Mouse (Mus musculus): ENCODE measurements around the gene Pik3cd.

The Pik3cd gene

DNA sequence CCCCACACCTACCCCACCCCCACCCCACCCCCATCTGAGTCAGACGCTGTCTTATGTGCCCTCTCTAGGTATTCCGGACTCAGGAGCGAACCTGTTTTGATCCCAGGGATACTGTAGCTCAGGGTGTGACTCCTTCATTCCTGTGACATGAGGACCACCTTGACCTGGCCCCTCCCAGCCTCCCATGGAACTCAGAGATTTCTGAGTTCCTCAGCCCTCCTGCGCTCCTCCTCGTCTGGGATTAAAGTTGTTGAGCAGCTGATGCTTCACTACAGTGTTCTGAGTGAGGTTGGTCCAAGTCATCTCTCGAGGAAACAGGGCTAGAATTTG is 94.1 kb downstream of the Pik3cd start:
- no peak for DNase-seq (ENCODE audit: low spot score)

DNA sequence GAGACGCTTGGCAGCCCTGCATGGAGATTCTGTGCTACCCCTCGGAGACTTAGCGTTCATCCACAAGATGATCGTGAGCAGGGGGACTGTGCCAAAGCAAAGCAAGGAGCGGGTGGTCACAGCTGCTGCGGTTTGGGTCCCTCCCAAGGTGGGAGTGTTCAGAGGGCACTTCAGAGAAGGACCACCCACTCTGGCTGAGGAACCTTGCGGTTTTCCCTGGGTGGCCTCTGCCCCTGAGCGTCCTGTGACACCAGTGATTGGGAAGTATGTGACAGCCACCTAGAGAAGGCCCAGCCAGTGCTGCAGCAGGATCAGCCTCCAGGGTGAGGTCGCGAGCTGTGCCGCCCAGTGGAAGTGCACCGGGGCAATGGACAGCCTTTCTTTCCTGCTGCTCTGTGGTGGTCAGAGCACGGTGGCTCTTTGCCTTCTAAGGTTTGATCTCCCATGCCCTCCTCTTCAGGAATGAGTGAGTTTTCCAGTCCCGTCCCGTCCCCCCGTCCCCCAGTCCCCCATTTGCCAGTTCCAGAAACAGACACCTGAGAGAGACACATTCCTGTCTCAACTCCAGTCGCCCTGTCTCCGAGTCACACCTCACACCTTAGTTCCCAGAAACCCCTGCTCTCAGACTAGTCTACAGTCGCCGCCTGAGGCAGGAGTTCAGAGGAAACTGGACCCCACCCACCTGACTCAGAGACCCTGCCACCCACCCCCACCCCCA is 94.6 kb downstream of the Pik3cd start:
- no peak for DNase-seq (ENCODE audit: low spot score)

DNA sequence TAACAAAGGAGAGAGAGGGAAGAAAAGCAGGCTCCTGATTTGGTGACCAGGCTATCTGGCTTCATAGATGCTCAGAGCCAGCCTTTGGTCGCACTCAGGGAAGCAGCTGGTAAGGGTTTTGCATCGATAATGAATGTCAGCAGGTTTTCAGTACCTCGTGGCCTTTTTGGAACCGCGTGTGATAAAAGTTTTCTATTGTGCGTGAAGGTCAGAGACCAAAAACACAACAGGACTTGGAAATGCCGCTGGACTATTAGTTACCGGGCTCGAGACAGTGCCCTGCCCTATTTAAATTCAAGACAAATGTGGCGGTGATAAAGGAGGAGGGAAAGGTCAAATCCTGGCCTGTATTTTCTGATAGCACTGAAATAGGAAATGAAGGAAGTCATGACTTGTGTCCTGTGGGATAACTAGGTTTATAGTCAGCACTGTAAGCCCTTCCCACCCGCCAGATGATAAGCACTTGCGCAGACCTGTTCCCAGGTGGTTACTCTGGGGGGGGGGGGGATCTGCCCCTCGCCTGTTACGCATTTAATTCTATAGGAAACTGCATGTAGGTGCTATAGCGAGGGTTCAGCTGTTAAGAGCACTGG is 95.5 kb downstream of the Pik3cd start:
- no peak for DNase-seq (ENCODE audit: low spot score)

DNA sequence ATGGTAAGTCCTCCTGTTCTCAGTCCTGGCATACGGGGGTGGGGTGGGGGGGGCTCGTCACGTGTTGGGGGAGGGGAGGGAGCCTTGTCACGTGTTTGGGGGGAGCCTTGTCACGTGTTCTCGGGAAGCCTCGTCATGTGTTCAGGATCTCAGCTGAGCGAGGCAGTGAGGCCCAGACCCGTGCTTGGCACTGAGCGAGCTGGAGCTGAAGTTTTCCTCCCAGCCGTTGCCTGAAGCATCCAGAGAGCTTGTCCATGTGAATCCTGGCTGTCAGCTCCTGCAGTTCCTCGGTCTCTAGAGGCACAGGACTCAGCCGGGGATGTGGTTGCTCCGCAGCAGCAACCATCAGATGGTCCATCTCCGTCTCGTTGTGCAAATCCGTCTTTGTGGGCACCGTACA is 96.3 kb downstream of the Pik3cd start:
- DNase-seq (ENCODE audit: low spot score): peak; percentile 35

DNA sequence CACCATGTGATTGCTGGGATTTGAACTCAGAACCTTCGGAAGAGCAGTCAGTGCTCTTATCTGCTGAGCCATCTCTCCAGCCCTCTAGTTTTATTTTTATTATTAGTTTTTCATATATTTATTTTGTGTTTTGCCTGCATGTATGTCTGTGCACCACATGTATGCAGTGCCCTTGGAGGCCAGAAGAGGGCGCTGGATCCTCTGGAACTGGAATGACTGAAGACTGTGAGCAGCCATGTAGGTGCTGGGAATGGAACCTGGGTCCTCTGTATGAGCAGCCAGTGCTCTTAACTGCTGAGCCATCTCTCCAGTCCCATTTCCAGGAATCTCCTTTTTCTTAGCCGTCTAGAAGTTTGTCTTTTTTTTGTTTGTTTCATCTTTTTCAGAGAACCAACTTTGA is 97.9 kb downstream of the Pik3cd start:
- no peak for DNase-seq (ENCODE audit: low spot score)

DNA sequence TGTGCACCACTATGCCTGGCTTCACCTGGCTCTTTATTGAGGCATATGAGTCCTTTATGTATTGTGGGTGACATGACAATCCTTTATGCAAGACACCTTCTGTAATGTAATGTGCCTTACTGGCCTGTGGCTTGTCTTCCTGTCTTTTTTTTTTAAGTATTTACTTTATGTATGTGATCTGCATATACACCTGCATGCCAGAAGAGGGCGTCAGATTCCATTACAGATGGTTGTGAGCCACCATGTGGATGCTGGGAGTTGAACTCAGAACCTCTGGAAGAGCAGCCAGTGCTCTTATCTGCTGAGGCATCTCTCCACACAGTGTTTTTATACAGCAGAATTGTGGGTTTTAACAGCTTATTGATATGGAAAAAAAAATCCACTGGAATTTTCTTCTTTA is 98.5 kb downstream of the Pik3cd start:
- DNase-seq (ENCODE audit: low spot score): no peak

DNA sequence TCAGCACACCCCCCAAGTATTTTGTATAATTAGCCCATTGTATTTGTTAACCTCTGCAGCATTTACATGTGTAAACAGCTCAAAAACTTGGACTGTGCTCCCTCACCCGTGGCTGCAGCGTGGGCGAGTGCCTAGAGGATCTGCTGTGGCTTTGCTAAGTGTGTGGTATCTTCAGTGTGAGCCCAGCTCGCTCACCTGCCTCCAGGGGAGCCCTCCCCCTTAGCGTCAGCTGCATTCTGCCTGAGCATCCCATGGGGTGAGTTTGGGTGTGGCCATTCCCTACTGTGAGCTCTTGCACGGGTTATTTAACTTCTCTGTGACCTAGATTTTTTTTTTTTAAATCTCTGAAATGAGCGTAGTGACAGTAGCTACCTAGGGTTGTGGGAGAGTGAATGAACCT is 100.1 kb downstream of the Pik3cd start:
- no peak for DNase-seq (ENCODE audit: low spot score)

DNA sequence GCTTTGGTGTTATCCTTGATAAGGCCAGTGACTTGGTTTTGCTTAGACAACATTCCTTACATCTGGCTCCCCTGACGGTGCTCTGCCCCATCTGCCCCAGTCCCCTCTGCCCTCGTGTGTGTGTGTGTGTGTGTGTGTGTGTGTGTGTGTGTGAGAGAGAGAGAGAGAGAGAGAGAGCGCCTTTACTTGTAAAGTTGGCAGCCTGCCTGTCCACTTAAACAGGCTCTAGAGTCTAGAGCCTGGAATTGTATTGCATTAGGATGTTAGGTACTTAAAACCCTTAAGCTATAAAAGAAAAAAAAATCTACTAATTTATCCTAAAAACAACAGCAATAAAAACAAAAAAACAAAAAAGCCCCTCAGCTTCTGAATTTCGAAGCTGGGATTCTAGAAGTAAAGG is 100.9 kb downstream of the Pik3cd start:
- no peak for DNase-seq (ENCODE audit: low spot score)

DNA sequence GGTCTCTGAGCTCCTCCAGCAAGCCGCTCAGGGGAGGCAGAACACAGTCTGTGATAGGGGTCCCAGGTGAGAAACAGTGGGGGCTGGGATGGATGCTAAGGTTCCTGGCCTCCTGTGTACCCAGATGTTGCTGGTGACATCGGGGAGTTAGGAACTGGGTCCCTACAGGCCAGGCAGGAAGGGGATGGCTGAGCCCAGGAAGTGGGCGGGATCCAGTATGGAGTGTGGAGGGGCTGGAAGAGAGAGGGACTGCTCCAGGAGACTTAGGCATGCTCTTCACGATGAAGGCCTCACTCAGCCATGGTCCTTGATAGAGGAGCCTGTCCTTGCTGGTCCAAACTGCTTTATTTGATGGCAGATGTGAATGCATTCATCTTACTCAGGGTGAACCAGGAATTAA is 102.2 kb downstream of the Pik3cd start:
- DNase-seq (ENCODE audit: low spot score): no peak

DNA sequence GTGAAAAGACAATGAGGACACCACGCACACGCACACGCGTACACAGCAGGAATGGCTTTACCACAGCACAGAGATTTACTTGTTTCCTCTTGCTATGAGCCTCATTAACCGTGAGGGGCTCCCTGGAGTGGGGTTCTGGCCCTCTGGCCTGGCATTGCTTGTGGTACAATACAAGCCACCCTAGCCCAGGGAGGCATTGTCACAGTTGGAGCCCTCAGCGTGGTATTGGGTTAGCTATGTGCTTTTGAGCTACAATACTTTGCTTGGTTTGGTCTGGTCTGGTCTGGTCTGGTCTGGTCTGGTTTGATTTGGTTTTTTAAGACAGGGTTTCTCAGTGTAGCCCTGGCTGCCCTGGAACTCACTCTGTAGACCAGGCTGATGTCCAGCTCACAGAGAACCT is 102.8 kb downstream of the Pik3cd start:
- no peak for DNase-seq (ENCODE audit: low spot score)
